Mouse (Mus musculus) neural tube, embryonic 12.5 days (tissue): ENCODE measurements around the gene Cnppd1. TPM values are rescaled to one million over a fixed set of nuclear protein-coding genes. Genes with fewer than 3 reads are reported as not detected.

Experiments used
- ATAC-seq: fragments of 200-750 bp; cut with Nextera tagmentation; 2 replicates; pipeline ENCODE4 v1.8.0; 2017; ENCODE audit warnings: low read depth, mild to moderate bottlenecking, moderate TSS enrichment, moderate library complexity; ENCODE audit not compliant: low FRiP score
- H3K27ac ChIP-seq: fragments of 300-500 bp; sonication (generic); 2 replicates; pipeline ENCODE4 v1.5.1; 2016
- H3K27me3 ChIP-seq: fragments of 300-500 bp; sonication (generic); replicated peaks from 2 replicates; pipeline ENCODE4 v1.6.1; 2016; ENCODE audit warnings: mild to moderate bottlenecking
- H3K36me3 ChIP-seq: fragments of 300-500 bp; sonication (generic); 2 replicates; pipeline ENCODE4 v1.6.1; 2016; ENCODE audit warnings: mild to moderate bottlenecking
- H3K4me1 ChIP-seq: fragments of 300-500 bp; sonication (generic); 2 replicates; pipeline ENCODE4 v1.6.1; 2016
- H3K4me2 ChIP-seq: fragments of 300-500 bp; sonication (generic); replicated peaks from 2 replicates; pipeline ENCODE4 v1.6.1; 2016; ENCODE audit warnings: mild to moderate bottlenecking
- H3K4me3 ChIP-seq: fragments of 300-500 bp; sonication (generic); 2 replicates; pipeline ENCODE4 v1.5.1; 2016
- H3K9ac ChIP-seq: fragments of 300-500 bp; sonication (generic); 2 replicates; pipeline ENCODE4 v1.6.1; 2016; ENCODE audit warnings: mild to moderate bottlenecking
- H3K9me3 ChIP-seq: fragments of 300-500 bp; sonication (generic); 2 replicates; pipeline ENCODE4 v1.6.1; 2016; ENCODE audit warnings: mild to moderate bottlenecking
- WGBS: fragments of 180-500 bp; shearing (Covaris S2); methylation state at CpG from one replicate; pipeline ENCODE4 v1.1.7; 2016; 5-methylcytosine and 5-hydroxymethylcytosine counted together
- polyA plus RNA-seq: library from polyadenylated mRNA; unstranded; fragments of >200 nt; fragmentation: Nextera tagmentation; extraction: Ambion mirVana; gene quantifications from 2 replicates; pipeline ENCODE4 v1.2.1, GENCODE M21; 2016

Gene Cnppd1
- 70.0 and 72.3 TPM in 2 replicates for polyA plus RNA-seq

- peak within 1 kb of the TSS; percentile 85 for H3K9ac ChIP-seq
- peak within 1 kb of the TSS; percentile 89 for H3K27ac ChIP-seq
- WGBS: under 1% methylated on average over 88 of the region's 91 CpGs
- H3K36me3 ChIP-seq: peaks cover 56% of the 10 kb centered on the region
- H3K4me3 ChIP-seq: peak within 1 kb of the TSS; percentile 76
- peaks cover 24% of the 10 kb centered on the region for H3K4me1 ChIP-seq
- no peaks in the 10 kb centered on the region for H3K27me3 ChIP-seq
- no peaks in the 10 kb centered on the region for H3K9me3 ChIP-seq
- ATAC-seq: peak; percentile 85
- H3K4me2 ChIP-seq: peak within 1 kb of the TSS; percentile 93
Observed at GRCm38 (mm10) chr1:75142301-75143261, at the start of gene Cnppd1, which contains the start of gene Retreg2. Gene Cnppd1 (minus strand): TSS chr1:75142711. Gene Retreg2 (plus strand): TSS chr1:75142778.

DNA sequence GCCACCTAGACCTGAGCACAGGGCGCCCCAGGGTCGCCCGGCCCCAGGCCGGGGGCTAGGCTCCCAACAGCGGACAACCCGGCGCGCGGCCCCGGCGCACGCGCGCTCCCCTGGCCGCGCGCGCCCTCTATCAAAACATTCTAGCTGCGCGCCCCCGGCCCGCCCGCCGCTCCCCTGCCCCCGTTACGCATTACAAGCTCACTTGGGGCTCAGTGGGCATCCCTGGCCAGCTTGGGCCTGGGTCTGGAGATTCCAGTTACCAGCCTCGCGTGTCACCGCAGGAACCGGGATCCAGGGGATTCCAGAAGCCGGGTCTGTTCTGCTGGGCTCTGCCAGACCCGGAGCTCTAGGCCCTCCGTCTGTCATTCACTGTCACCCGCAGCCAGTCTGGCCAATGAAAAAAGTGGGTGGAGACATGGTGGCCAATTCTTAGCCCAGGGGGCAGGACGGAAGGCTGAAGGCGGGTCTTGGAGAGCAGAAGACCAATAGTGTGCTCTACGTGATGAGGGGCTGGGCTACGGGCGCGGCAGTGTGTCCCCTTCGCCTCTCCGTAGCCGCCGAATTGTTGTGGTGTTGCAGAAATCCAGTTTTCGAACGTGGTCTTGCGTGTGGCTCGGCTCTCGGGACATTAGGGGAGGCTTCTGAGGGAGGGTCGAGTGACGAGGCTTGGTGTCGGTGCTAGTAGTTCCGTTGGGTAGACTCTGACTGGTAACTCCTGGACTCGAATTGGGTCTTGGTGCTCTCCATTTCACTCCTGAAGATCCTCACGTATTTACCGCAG is 49.3 kb upstream of the Cnppd1 start, which contains the start of the genes Ankzf1 and Atg9a:
Gene Ankzf1 (plus strand): TSS at position 530 of the 781 bp plus-strand sequence.
Gene Atg9a (minus strand): TSS at position 575 of the 781 bp plus-strand sequence.
- peaks cover 28% of the 10 kb centered on the region for H3K36me3 ChIP-seq

DNA sequence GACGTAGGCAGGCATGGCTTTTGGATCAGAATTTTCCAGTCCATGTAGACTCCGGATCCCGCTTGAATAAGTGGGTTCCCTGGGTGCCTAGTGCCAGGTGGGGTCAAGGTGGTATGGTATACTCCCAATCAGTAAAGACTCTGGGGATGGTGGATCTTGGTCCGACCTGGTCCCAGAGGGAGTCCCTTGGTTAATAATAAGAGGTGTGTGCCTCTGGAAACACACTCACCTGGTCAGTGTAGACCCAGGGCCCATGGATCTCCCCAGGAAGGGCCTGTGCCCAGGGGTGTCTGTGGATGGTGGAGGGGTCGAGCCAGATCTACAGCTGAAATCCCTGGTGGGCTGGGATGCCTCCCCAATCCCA is 48.7 kb upstream of the Cnppd1 start:
- H3K27me3 ChIP-seq: no peaks in the 10 kb centered on the region
- peak overlapping the region; percentile 75 for H3K4me2 ChIP-seq
- H3K9ac ChIP-seq: peak overlapping the region; percentile 88
- WGBS: 41% methylated on average over 5 of the region's 5 CpGs
- peak overlapping the region; percentile 75 for H3K4me3 ChIP-seq
- ATAC-seq: no peak
- peak overlapping the region; percentile 65 for H3K27ac ChIP-seq
- peaks cover 17% of the 10 kb centered on the region for H3K4me1 ChIP-seq
- H3K36me3 ChIP-seq: peaks cover 28% of the 10 kb centered on the region
- no peaks in the 10 kb centered on the region for H3K9me3 ChIP-seq

More for the DNA sequence above, 49.3 kb upstream of the Cnppd1 start, which contains the start of the genes Ankzf1 and Atg9a:
- H3K9me3 ChIP-seq: no peaks in the 10 kb centered on the region
- H3K9ac ChIP-seq: peak within 1 kb of the TSS; percentile 88
- H3K27ac ChIP-seq: peak within 1 kb of the TSS; percentile 65
- peak within 1 kb of the TSS; percentile 75 for H3K4me3 ChIP-seq
- peak within 1 kb of the TSS; percentile 75 for H3K4me2 ChIP-seq
- H3K27me3 ChIP-seq: no peaks in the 10 kb centered on the region
- peaks cover 17% of the 10 kb centered on the region for H3K4me1 ChIP-seq
- under 1% methylated on average over 56 of the region's 56 CpGs for WGBS
- ATAC-seq: peak; percentile 99

DNA sequence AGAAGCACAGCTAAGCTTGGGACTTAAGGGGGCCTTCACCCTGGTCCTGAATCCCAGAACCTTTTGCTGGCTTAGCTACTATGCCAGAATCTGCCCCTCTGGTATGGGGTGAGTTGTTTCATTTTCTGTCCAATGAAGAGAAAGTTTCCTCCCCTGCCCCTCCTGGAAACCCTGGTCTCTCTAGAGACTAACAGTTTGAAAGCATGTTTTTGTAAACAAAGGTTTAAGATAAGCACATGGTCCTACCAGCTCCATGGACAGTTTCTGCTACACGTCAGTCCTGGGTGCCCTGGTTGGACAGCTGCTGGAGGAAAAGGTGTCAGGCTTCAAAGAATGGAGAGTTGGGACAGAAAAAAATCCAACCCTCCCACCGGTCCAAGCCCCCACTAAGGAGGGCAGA is 48.1 kb upstream of the Cnppd1 start:
- no peak for ATAC-seq
- H3K27ac ChIP-seq: no peak overlapping the region
- peak overlapping the region; percentile 75 for H3K4me2 ChIP-seq
- no peak overlapping the region for H3K4me3 ChIP-seq
- peaks cover 28% of the 10 kb centered on the region for H3K36me3 ChIP-seq
- 74% methylated on average over 2 of the region's 2 CpGs for WGBS
- H3K4me1 ChIP-seq: peaks cover 17% of the 10 kb centered on the region
- H3K9ac ChIP-seq: peak overlapping the region; percentile 88; the same call in 1 of the 2 replicates
- no peaks in the 10 kb centered on the region for H3K27me3 ChIP-seq
- H3K9me3 ChIP-seq: no peaks in the 10 kb centered on the region

- peaks cover 48% of the 10 kb centered on the region for H3K36me3 ChIP-seq
- WGBS: 89% methylated on average over 2 of the region's 2 CpGs
- H3K4me3 ChIP-seq: no peak overlapping the region
- ATAC-seq: no peak
- H3K27ac ChIP-seq: no peak overlapping the region
- H3K9me3 ChIP-seq: no peaks in the 10 kb centered on the region
- H3K27me3 ChIP-seq: no peaks in the 10 kb centered on the region
- H3K4me2 ChIP-seq: no peak overlapping the region
- H3K4me1 ChIP-seq: peaks cover 12% of the 10 kb centered on the region
- no peak overlapping the region for H3K9ac ChIP-seq
Observed at GRCm38 (mm10) chr1:75187914-75188483, 45.5 kb upstream of the Cnppd1 start.

GRCm38 (mm10) chr1:75187126-75187525 is 44.6 kb upstream of the Cnppd1 start:
- Histone ChIP-seq H3K27ac (no peak overlapping the region), H3K4me1 (peaks cover 10% of the 10 kb centered on the region), H3K27me3 (no peaks in the 10 kb centered on the region), H3K4me3 (no peak overlapping the region), H3K9ac (no peak overlapping the region), H3K36me3 (peaks cover 57% of the 10 kb centered on the region), H3K4me2 (no peak overlapping the region), H3K9me3 (no peaks in the 10 kb centered on the region)
- no peak for ATAC-seq

DNA sequence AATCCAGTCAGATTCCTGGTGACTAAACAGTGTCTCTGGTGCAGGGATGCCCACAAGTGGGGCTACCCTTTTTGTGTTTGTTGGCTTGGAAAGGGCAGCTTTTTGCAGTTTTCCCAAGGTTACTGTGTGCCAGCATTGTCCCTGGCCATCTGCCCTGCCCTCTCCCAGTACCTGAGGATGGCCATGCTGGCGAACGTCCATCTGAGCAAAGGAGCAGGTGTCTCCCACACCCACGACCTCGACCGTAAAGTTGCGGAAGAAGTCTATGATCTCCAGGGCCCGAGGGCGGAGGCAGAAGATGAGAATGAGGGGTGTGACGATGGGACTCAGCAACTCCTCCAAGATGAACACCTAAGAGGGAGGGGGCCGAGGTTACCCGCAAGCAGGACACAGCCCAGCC is 43.0 kb upstream of the Cnppd1 start:
- H3K27ac ChIP-seq: no peak overlapping the region
- H3K4me3 ChIP-seq: no peak overlapping the region
- H3K36me3 ChIP-seq: peaks cover 67% of the 10 kb centered on the region
- WGBS: 89% methylated on average over 11 of the region's 11 CpGs
- no peaks in the 10 kb centered on the region; the same call in 1 of the 2 replicates for H3K4me1 ChIP-seq
- no peak overlapping the region for H3K9ac ChIP-seq
- no peaks in the 10 kb centered on the region for H3K9me3 ChIP-seq
- ATAC-seq: no peak
- no peak overlapping the region for H3K4me2 ChIP-seq
- H3K27me3 ChIP-seq: no peaks in the 10 kb centered on the region

- H3K9ac ChIP-seq: no peak overlapping the region
- H3K27ac ChIP-seq: no peak overlapping the region
- no peak for ATAC-seq
- H3K27me3 ChIP-seq: no peaks in the 10 kb centered on the region
- peaks cover 17% of the 10 kb centered on the region for H3K4me1 ChIP-seq
- H3K4me2 ChIP-seq: no peak overlapping the region
- H3K36me3 ChIP-seq: peaks cover 66% of the 10 kb centered on the region
- no peaks in the 10 kb centered on the region for H3K9me3 ChIP-seq
- H3K4me3 ChIP-seq: no peak overlapping the region
- WGBS: 77% methylated on average over 4 of the region's 4 CpGs
Observed at GRCm38 (mm10) chr1:75182160-75182559, 39.6 kb upstream of the Cnppd1 start.

DNA sequence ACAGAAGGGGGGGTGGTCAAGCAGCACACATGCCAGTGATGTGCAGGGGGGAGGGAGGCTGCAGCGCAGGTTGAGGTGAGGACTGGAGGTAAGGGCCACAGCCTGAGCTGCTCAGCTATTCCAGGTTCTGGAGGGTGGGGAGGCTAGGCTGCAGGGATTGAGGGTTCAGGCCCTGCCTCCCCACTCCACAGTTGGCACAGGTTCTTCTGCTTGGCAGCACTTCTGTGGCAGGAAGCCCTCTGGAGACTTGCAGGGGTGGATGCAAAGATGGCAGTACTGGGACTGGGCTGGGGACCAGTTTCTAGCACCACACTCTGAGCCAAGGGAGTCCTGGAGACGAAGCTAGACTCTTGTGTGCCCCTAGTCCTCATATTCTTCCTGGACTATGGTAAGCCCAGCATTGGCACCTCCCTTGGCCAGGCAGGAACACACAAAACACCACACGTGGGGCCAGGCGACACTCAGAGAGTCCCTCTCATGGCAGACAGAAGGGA is 38.9 kb upstream of the Cnppd1 start:
- H3K36me3 ChIP-seq: peaks cover 68% of the 10 kb centered on the region
- no peaks in the 10 kb centered on the region for H3K9me3 ChIP-seq
- no peak overlapping the region for H3K9ac ChIP-seq
- no peak overlapping the region for H3K4me3 ChIP-seq
- H3K27me3 ChIP-seq: no peaks in the 10 kb centered on the region
- ATAC-seq: no peak
- no peak overlapping the region for H3K4me2 ChIP-seq
- no peak overlapping the region for H3K27ac ChIP-seq
- H3K4me1 ChIP-seq: peaks cover 17% of the 10 kb centered on the region
- 84% methylated on average over 4 of the region's 4 CpGs for WGBS

GRCm38 (mm10) chr1:75180741-75181140 is 38.2 kb upstream of the Cnppd1 start:
- Histone ChIP-seq H3K4me1 (peaks cover 17% of the 10 kb centered on the region), H3K4me3 (no peak overlapping the region), H3K9ac (no peak overlapping the region), H3K4me2 (peak overlapping the region; percentile 100), H3K9me3 (no peaks in the 10 kb centered on the region), H3K27me3 (no peaks in the 10 kb centered on the region), H3K27ac (no peak overlapping the region), H3K36me3 (peaks cover 68% of the 10 kb centered on the region)
- 33% methylated on average over 7 of the region's 7 CpGs for WGBS
- no peak for ATAC-seq

GRCm38 (mm10) chr1:75180105-75180590 is 37.6 kb upstream of the Cnppd1 start, which contains the start of gene Abcb6:
Gene Abcb6 (minus strand): TSS chr1:75180392.
- Histone ChIP-seq H3K4me3 (peak within 1 kb of the TSS; percentile 61), H3K27ac (no peak within 1 kb of the TSS), H3K36me3 (peaks cover 68% of the 10 kb centered on the region), H3K9me3 (no peaks in the 10 kb centered on the region), H3K4me2 (peak within 1 kb of the TSS; percentile 100), H3K9ac (peak within 1 kb of the TSS; percentile 72), H3K27me3 (no peaks in the 10 kb centered on the region), H3K4me1 (peaks cover 17% of the 10 kb centered on the region)
- 0% methylated on average over 31 of the region's 31 CpGs for WGBS
- ATAC-seq: peak; percentile 94
